Mouse (Mus musculus) activated CD4-positive, CD25-positive, alpha-beta regulatory T cell, adult 4 months (primary cell): ENCODE measurements around the gene Olfr907. TPM values are rescaled to one million over a fixed set of nuclear protein-coding genes. Genes with fewer than 3 reads are reported as not detected.

ENCODE experiments used
- ATAC-seq: one replicate; pipeline ENCODE4 v1.8.0; 2017
- polyA plus RNA-seq, 2 experiments: library from polyadenylated mRNA; unstranded; fragments of 100-300 nt; shearing (Covaris generic); gene quantifications; one replicate each; pipeline ENCODE4 v1.2.1; 2017

Gene Olfr907
- not detected for polyA plus RNA-seq

DNA sequence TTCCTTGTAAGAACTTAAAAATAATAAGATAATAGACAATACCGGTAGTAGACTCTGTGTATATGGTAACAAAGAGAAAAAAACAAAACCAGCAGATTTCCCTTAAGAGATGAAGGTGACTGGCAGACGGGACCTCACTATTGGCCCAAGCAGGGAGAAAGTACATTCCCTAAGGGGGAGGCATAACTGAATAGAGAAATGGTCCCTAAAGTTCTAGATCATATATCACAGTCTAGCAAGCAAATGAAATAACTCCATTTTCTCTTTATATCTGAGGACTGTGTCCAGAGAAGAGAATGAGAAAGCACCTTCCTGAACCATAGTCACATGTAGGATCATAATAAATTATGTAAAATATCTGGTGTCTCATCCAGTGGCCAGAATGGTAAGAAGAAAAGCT, at the start of gene Olfr907:
Gene Olfr907 (plus strand): TSS at position 301 of the 400 bp plus-strand sequence.
- no peak for ATAC-seq

DNA sequence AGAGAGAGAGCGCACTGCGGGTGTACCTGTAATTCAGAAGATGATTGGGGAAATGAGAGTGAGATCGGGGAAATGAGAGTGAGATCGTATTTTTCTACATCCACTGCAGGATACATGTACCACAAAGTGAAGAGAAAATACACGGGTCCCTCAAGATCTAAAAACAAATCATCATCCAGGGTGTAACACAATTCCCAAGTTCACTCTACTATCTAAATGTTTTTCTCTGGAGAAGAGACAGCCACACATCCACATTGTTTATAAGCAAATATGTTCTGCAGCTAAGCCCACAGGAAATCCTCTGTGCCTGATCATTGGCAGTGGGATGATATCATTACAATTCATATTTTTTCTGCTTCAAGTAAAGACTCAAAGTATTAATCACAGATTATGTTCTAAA, 48.2 kb upstream of the Olfr907 start, which contains the start of gene Olfr902:
Gene Olfr902 (plus strand): TSS at position 301 of the 400 bp plus-strand sequence.
- no peak for ATAC-seq

DNA sequence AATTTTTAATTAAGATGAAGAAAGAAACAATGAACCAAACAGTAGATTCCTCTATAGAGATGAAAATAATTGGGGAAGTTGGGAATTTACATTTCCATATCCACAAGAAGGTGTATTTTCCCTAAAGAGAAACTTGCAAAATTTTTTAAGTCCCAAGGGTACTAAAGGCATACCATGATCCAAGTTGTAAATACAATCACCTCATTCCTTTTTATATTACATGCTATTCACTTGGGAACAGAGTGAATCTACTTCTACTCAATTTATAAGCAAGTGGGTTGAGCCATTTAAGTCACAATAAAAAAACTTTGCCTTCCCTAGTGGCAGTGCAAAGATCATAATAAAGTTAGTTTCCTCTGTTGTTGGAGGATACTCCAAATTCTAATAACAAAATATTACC, 32.8 kb upstream of the Olfr907 start, which contains the start of gene Olfr904:
Gene Olfr904 (plus strand): TSS at position 301 of the 400 bp plus-strand sequence.
- ATAC-seq: no peak

DNA sequence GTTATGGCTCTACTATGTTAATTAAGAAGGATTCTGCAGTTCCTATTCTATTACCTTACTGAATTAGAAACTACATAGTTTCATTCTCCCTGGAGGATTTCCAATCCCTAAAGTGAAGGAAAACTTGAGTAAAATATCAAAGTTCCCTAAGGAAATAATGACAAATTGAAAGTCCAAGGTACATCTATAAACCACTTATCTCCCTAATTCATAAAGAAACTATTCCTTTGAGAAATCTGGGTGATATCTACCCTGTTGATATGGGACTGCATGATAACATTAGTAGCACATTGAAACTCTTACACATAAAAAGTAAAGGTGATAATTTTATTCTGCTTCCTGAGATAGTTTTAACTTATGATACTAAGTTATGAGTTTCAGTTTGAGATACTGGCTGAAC, 24.8 kb upstream of the Olfr907 start, which contains the start of gene Olfr905:
Gene Olfr905 (plus strand): TSS at position 301 of the 400 bp plus-strand sequence.
- no peak for ATAC-seq

- ATAC-seq: no peak
These were observed 8.8 kb upstream of the Olfr907 start, which contains the start of gene Olfr906 for GRCm38 (mm10) chr9:38486785-38487184. Gene Olfr906, plus strand, starts transcription at chr9:38487085.

- ATAC-seq: no peak
These were observed 16.8 kb downstream of the Olfr907 start for GRCm38 (mm10) chr9:38512353-38512752.

GRCm38 (mm10) chr9:38521280-38521679, 25.7 kb downstream of the Olfr907 start, which contains the start of gene Olfr911-ps1:
Gene Olfr911-ps1, plus strand, starts transcription at chr9:38521580.
- no peak for ATAC-seq

GRCm38 (mm10) chr9:38537549-38537948, 41.9 kb downstream of the Olfr907 start, which contains the start of gene Olfr910:
Gene Olfr910, plus strand, starts transcription at chr9:38537849.
- no peak for ATAC-seq

Other genes starting within 250 kb of the Olfr907 start
- not detected for gene Olfr143, start 243.0 kb upstream of the Olfr907 start, polyA plus RNA-seq
- gene Olfr895, start 227.9 kb upstream of the Olfr907 start, polyA plus RNA-seq: not detected
- gene Olfr896-ps1, start 204.7 kb upstream of the Olfr907 start, polyA plus RNA-seq: not detected
- gene Olfr25, start 166.7 kb upstream of the Olfr907 start, polyA plus RNA-seq: not detected
- gene Olfr898, start 147.4 kb upstream of the Olfr907 start, polyA plus RNA-seq: not detected
- under 1 TPM in 1 of 2 experiments, not detected in 1; 0.19 TPM for gene Olfr250, start 128.9 kb upstream of the Olfr907 start, polyA plus RNA-seq
- gene Olfr251, start 118.7 kb upstream of the Olfr907 start, polyA plus RNA-seq: not detected
- not detected for gene Olfr147, start 94.1 kb upstream of the Olfr907 start, polyA plus RNA-seq
- gene Olfr901, start 66.3 kb upstream of the Olfr907 start, polyA plus RNA-seq: under 1 TPM in 1 of 2 experiments, not detected in 1; 0.16 TPM
- gene Olfr902, start 48.1 kb upstream of the Olfr907 start, polyA plus RNA-seq: not detected
- not detected for gene Olfr904, start 32.7 kb upstream of the Olfr907 start, polyA plus RNA-seq
- not detected for gene Olfr905, start 24.7 kb upstream of the Olfr907 start, polyA plus RNA-seq
- not detected for gene Olfr906, start 8.7 kb upstream of the Olfr907 start, polyA plus RNA-seq
- under 1 TPM in 1 of 2 experiments, not detected in 1; 0.48 TPM for gene Olfr911-ps1, start 25.8 kb downstream of the Olfr907 start, polyA plus RNA-seq
- gene Olfr910, start 42.0 kb downstream of the Olfr907 start, polyA plus RNA-seq: not detected
- gene Olfr912, start 84.4 kb downstream of the Olfr907 start, polyA plus RNA-seq: under 1 TPM in 1 of 2 experiments, not detected in 1; 0.08 TPM
- gene Olfr913, start 97.0 kb downstream of the Olfr907 start, polyA plus RNA-seq: not detected
- not detected for gene Olfr914, start 109.3 kb downstream of the Olfr907 start, polyA plus RNA-seq
- gene Olfr916, start 164.1 kb downstream of the Olfr907 start, polyA plus RNA-seq: not detected
- gene Olfr917, start 170.0 kb downstream of the Olfr907 start, polyA plus RNA-seq: not detected
- gene Olfr918, start 178.8 kb downstream of the Olfr907 start, polyA plus RNA-seq: under 1 TPM in 1 of 2 experiments, not detected in 1; 0.09 TPM
- not detected for gene Olfr919, start 207.9 kb downstream of the Olfr907 start, polyA plus RNA-seq
- 10 to 100 TPM; 23.4 to 23.8 TPM for gene Vwa5a, start 222.5 kb downstream of the Olfr907 start, polyA plus RNA-seq